Mouse (Mus musculus): Measurements from ENCODE around the gene Osbp2. TPM values are rescaled to one million over a fixed set of nuclear protein-coding genes. Genes with fewer than 3 reads are reported as not detected.

Osbp2 gene
- polyA plus RNA-seq, 1 experiment, result 2.1 TPM

DNA sequence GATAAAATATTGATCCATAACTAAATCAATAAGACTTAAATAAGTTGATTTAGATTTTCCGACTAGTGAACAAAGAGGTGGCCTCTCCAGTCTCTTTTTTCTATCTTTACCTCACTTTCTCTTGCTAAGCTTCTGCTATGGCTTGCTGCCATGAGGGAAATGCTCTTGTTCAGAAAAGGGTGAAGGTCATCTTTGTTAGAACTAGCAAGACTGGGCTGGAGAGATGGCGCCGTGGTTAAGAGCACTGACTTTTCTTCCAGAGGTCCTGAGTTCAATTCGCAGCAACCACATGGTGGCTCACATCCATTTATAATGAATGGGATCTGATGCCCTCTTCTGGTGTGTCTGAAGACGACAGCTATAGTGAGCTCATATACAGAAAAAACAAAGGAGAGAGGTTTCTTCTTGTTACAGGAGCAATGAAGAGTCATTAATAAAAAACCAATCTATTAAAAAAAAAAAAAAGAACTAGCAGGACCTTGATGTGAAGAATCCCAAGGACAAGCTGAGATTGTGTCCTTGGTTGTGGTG, 167.6 kb downstream of the Osbp2 start:
- TF ChIP-seq MYOG (IDR thresholded peaks at IDR 0.05; ENCODE audit: control insufficient read depth, extremely low read depth, insufficient read length) (no peak), MAX (IDR thresholded peaks at IDR 0.05) (no peak), CEBPB (IDR thresholded peaks at IDR 0.05; ENCODE audit: low read depth) (no peak), FOSL1 (IDR thresholded peaks at IDR 0.05; ENCODE audit: insufficient read depth, low read length, poor library complexity, severe bottlenecking) (no peak), MYOD1 (IDR thresholded peaks at IDR 0.05; ENCODE audit: control insufficient read depth, insufficient read length, low read depth) (no peak), USF1 (IDR thresholded peaks at IDR 0.05; ENCODE audit: low read depth) (no peak), CTCF (IDR thresholded peaks at IDR 0.05; ENCODE audit: control insufficient read depth, insufficient read depth, insufficient read length) (no peak)
- Histone ChIP-seq H3K79me2 (ENCODE audit: control insufficient read depth, insufficient read depth) (no peaks in the 10 kb centered on the region), H3K4me3 (ENCODE audit: insufficient read depth, poor library complexity, severe bottlenecking) (no peak overlapping the region), H3K79me3 (ENCODE audit: low read depth) (no peaks in the 10 kb centered on the region), H3K27me3 (ENCODE audit: control insufficient read depth, insufficient read depth, insufficient read length) (no peaks in the 10 kb centered on the region), H3ac (ENCODE audit: control insufficient read depth, insufficient read length, low read depth) (no peak overlapping the region), H3K36me3 (ENCODE audit: control insufficient read depth, insufficient read depth) (peaks cover 10% of the 10 kb centered on the region)

DNA sequence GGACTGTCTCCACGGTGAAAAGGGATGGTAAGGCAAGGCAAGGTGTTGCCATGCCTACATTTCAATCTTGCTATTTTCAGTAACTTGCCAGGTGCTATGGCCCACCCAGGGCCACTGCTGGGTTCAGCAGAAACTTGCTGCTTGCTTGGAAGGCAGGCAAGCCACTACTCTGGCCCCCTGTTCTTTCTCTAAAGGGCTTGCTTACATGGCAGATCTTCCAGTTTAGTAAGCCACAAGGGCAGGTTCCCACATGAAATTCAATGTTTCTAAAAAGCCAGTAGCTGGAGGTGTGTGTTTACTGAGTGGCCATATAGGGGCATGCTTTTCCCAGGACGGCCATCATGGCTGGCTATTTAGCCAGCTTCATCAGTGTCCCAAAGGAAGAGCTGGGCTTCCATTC, 172.0 kb downstream of the Osbp2 start:
- Histone ChIP-seq H3K27me3 (ENCODE audit: control insufficient read depth, insufficient read depth, insufficient read length) (no peaks in the 10 kb centered on the region), H3K79me3 (ENCODE audit: low read depth) (no peaks in the 10 kb centered on the region), H3K4me3 (ENCODE audit: insufficient read depth, poor library complexity, severe bottlenecking) (no peak overlapping the region), H3K36me3 (ENCODE audit: control insufficient read depth, insufficient read depth) (peaks cover 54% of the 10 kb centered on the region), H3K79me2 (ENCODE audit: control insufficient read depth, insufficient read depth) (no peaks in the 10 kb centered on the region), H3ac (ENCODE audit: control insufficient read depth, insufficient read length, low read depth) (no peak overlapping the region)
- TF ChIP-seq MAX (IDR thresholded peaks at IDR 0.05), result no peak

DNA sequence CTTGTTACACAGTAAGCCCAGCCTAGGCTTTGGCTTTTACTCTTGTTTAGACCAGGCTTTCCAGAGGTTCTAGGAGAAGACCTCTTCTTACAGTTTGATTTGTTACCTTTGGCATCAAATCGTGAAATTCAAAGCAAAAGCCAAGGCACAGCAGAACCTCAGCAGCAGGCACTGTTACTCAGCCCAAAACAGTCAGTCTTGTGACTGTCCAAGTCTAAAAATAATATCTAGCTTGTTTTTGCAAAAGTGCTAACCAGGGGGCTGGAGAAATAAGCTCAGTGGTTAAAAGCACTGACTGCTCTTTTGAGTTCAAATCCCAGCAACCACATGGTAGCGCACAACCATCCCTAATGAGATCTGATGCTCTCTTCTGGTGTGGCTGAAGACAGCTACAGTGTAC, 176.8 kb downstream of the Osbp2 start:
- Histone ChIP-seq H3ac (ENCODE audit: control insufficient read depth, insufficient read length, low read depth) (no peak overlapping the region), H3K27me3 (ENCODE audit: control insufficient read depth, insufficient read depth, insufficient read length) (no peaks in the 10 kb centered on the region), H3K4me3 (ENCODE audit: insufficient read depth, poor library complexity, severe bottlenecking) (no peak overlapping the region), H3K79me2 (ENCODE audit: control insufficient read depth, insufficient read depth) (no peaks in the 10 kb centered on the region), H3K36me3 (ENCODE audit: control insufficient read depth, insufficient read depth) (peaks cover 100% of the 10 kb centered on the region), H3K79me3 (ENCODE audit: low read depth) (no peaks in the 10 kb centered on the region)
- TF ChIP-seq MYOG (IDR thresholded peaks at IDR 0.05; ENCODE audit: control insufficient read depth, extremely low read depth, insufficient read length) (no peak), CTCF (IDR thresholded peaks at IDR 0.05; ENCODE audit: control insufficient read depth, insufficient read depth, insufficient read length) (no peak), FOSL1 (IDR thresholded peaks at IDR 0.05; ENCODE audit: insufficient read depth, low read length, poor library complexity, severe bottlenecking) (no peak), MAX (IDR thresholded peaks at IDR 0.05) (no peak), CEBPB (IDR thresholded peaks at IDR 0.05; ENCODE audit: low read depth) (no peak), USF1 (IDR thresholded peaks at IDR 0.05; ENCODE audit: low read depth) (no peak), MYOD1 (IDR thresholded peaks at IDR 0.05; ENCODE audit: control insufficient read depth, insufficient read length, low read depth) (no peak)

DNA sequence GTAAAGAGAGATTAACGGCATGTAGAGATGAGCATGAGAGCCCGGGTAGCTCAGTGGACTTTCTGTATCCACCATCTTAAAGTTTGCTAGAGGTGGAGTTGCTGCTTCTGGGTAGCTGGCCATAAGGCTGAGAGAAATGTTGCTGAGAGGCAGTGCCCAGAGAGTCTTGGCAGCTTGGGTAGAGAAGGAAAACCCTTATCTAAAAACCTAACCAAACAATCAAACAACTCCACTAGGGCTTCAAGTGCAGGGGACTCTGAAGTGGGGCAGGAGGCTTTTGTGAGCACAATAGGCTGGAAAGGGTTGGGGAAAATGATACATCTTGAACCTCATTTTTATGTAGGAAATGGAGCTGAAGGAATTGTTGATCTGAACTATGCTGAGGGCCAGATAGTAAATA, 177.4 kb downstream of the Osbp2 start:
- H3K79me2 ChIP-seq (ENCODE audit: control insufficient read depth, insufficient read depth), result no peaks in the 10 kb centered on the region
- TF ChIP-seq CTCF (IDR thresholded peaks at IDR 0.05; ENCODE audit: control insufficient read depth, insufficient read depth, insufficient read length), result no peak
- no peak for TF ChIP-seq CEBPB (IDR thresholded peaks at IDR 0.05; ENCODE audit: low read depth)
- TF ChIP-seq MYOG (IDR thresholded peaks at IDR 0.05; ENCODE audit: control insufficient read depth, extremely low read depth, insufficient read length), result no peak
- TF ChIP-seq MYOD1 (IDR thresholded peaks at IDR 0.05; ENCODE audit: control insufficient read depth, insufficient read length, low read depth), result no peak
- TF ChIP-seq USF1 (IDR thresholded peaks at IDR 0.05; ENCODE audit: low read depth), result no peak
- TF ChIP-seq FOSL1 (IDR thresholded peaks at IDR 0.05; ENCODE audit: insufficient read depth, low read length, poor library complexity, severe bottlenecking), result no peak
- no peak for TF ChIP-seq MAX (IDR thresholded peaks at IDR 0.05)
- H3K27me3 ChIP-seq (ENCODE audit: control insufficient read depth, insufficient read depth, insufficient read length), result no peaks in the 10 kb centered on the region
- H3K36me3 ChIP-seq (ENCODE audit: control insufficient read depth, insufficient read depth), result peaks cover 99% of the 10 kb centered on the region
- no peak overlapping the region for H3ac ChIP-seq (ENCODE audit: control insufficient read depth, insufficient read length, low read depth)
- no peak overlapping the region for H3K4me3 ChIP-seq (ENCODE audit: insufficient read depth, poor library complexity, severe bottlenecking)
- no peaks in the 10 kb centered on the region for H3K79me3 ChIP-seq (ENCODE audit: low read depth)

DNA sequence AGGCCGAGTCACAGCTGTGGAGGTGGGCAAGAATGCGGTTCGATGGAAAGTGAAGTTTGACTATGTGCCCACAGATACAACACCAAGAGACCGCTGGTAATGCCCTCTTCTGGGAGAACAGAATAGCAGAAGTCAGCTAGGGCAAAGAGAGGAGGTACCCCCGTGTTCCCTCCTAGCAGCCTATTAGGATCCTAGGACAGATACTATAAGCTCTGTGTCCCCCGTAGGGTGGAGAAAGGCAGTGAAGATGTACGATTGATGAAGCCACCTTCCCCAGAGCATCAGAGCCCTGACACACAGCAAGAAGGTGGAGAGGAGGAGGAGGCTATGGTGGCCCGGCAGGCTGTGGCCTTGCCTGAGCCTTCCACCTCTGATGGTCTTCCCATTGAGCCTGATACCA, 178.3 kb downstream of the Osbp2 start:
- TF ChIP-seq MYOG (IDR thresholded peaks at IDR 0.05; ENCODE audit: control insufficient read depth, extremely low read depth, insufficient read length) (no peak), FOSL1 (IDR thresholded peaks at IDR 0.05; ENCODE audit: insufficient read depth, low read length, poor library complexity, severe bottlenecking) (no peak), MAX (IDR thresholded peaks at IDR 0.05) (no peak), USF1 (IDR thresholded peaks at IDR 0.05; ENCODE audit: low read depth) (no peak), CEBPB (IDR thresholded peaks at IDR 0.05; ENCODE audit: low read depth) (no peak), MYOD1 (IDR thresholded peaks at IDR 0.05; ENCODE audit: control insufficient read depth, insufficient read length, low read depth) (no peak), CTCF (IDR thresholded peaks at IDR 0.05; ENCODE audit: control insufficient read depth, insufficient read depth, insufficient read length) (no peak)
- Histone ChIP-seq H3K79me3 (ENCODE audit: low read depth) (no peaks in the 10 kb centered on the region), H3K79me2 (ENCODE audit: control insufficient read depth, insufficient read depth) (no peaks in the 10 kb centered on the region), H3K4me3 (ENCODE audit: insufficient read depth, poor library complexity, severe bottlenecking) (no peak overlapping the region), H3K27me3 (ENCODE audit: control insufficient read depth, insufficient read depth, insufficient read length) (no peaks in the 10 kb centered on the region), H3K36me3 (ENCODE audit: control insufficient read depth, insufficient read depth) (peaks cover 99% of the 10 kb centered on the region), H3ac (ENCODE audit: control insufficient read depth, insufficient read length, low read depth) (no peak overlapping the region)

DNA sequence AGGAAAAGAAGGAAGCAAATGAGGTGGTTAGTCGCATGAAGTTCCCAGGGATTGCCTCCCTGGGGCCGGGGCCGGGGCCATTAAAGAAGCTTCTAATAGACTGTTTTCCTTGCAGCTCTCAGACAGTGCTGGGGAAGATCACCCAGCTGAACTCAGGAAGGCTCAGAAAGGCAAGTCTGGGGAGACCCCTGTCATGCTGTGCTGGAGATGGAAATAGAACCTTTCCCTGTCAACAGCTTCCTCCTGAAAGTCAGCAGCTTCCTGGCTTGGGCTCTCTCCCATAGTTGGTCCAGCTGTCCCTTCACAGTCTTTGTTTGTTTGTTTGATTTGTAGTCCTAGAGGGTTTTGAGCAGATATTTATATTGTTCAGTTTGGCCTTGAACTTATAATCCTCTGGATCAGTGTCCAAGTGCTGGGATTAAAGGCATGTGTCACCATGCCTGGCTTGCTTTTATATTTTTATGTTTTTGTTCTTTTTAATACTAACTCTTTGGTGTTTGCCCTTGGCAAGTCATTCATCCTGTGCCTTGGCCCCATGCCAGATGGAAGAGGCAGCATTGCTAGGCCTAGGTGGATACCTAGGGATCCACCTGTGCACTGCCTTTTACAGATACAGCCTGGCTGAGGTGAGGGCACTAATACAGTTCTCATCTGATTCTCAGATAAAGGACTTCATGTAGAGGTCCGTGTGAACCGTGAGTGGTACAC, 178.8 kb downstream of the Osbp2 start:
- no peaks in the 10 kb centered on the region for H3K79me3 ChIP-seq (ENCODE audit: low read depth)
- H3K27me3 ChIP-seq (ENCODE audit: control insufficient read depth, insufficient read depth, insufficient read length), result no peaks in the 10 kb centered on the region
- H3K79me2 ChIP-seq (ENCODE audit: control insufficient read depth, insufficient read depth), result no peaks in the 10 kb centered on the region
- H3K4me3 ChIP-seq (ENCODE audit: insufficient read depth, poor library complexity, severe bottlenecking), result no peak overlapping the region
- TF ChIP-seq MYOD1 (IDR thresholded peaks at IDR 0.05; ENCODE audit: control insufficient read depth, insufficient read length, low read depth) (no peak), MYOG (IDR thresholded peaks at IDR 0.05; ENCODE audit: control insufficient read depth, extremely low read depth, insufficient read length) (no peak), MAX (IDR thresholded peaks at IDR 0.05) (no peak), CEBPB (IDR thresholded peaks at IDR 0.05; ENCODE audit: low read depth) (no peak), USF1 (IDR thresholded peaks at IDR 0.05; ENCODE audit: low read depth) (no peak), FOSL1 (IDR thresholded peaks at IDR 0.05; ENCODE audit: insufficient read depth, low read length, poor library complexity, severe bottlenecking) (no peak), CTCF (IDR thresholded peaks at IDR 0.05; ENCODE audit: control insufficient read depth, insufficient read depth, insufficient read length) (no peak)
- H3ac ChIP-seq (ENCODE audit: control insufficient read depth, insufficient read length, low read depth), result no peak overlapping the region
- peaks cover 99% of the 10 kb centered on the region for H3K36me3 ChIP-seq (ENCODE audit: control insufficient read depth, insufficient read depth)

Data from C2C12 (cell line).